In the genomic region with DNA sequence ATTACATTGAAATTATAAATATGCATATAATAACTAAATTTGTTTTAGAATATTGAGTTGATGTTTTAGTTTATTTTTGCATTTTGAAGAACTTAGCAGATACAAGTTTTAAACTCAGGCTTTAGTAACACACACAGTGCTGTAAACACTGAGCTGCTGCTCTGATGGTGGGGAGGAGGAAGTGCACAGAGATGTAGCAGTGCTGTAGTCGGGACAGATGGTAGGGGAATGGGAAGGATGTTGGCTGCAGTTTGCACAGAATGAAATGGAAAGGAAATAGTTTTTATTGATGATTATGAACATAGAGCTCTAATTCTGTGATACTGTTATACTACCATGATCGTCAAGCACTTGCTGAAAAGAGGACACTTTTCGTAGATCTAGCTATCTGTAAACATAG, we compare ENCODE assay signal across 27 mouse cellular contexts. TPM values are rescaled to one million over a fixed set of nuclear protein-coding genes. Genes with fewer than 3 reads are reported as not detected.
A peak's percentile ranks its signal among the peaks of the same experiment; 100 is the strongest.
DNase-seq lines count a peak whose midpoint lies in the region; ATAC-seq lines count a peak whose summit lies in the region.
"Had no signal": no experiment of that assay in that cellular context is flagged by ENCODE, and none has a peak within 500 bp of the region (broad histone marks: within the 10 kb centered on the region; RNA-seq: fewer than 3 reads in every experiment).

No protein-coding gene starts in this region.

- WGBS in forebrain, embryonic 16.5 days, result 83% methylated on average over 3 of the region's 3 CpGs
- WGBS in forebrain, embryonic 12.5 days, result 85% methylated on average over 3 of the region's 3 CpGs
- WGBS in midbrain, embryonic 13.5 days, result 93% methylated on average over 3 of the region's 3 CpGs

- H3K27ac ChIP-seq in forebrain, embryonic 16.5 days (ENCODE audit: low read length), result no peak overlapping the region
- H3K27ac ChIP-seq in forebrain, embryonic 12.5 days, result no peak overlapping the region
- no peak overlapping the region for H3K27ac ChIP-seq in midbrain, embryonic 13.5 days
- H3K27ac ChIP-seq: embryonic facial prominence, embryonic 12.5 days; embryonic facial prominence, embryonic 15.5 days; hindbrain, embryonic 12.5 days; hindbrain, embryonic 15.5 days had no signal

- H3K9ac ChIP-seq in forebrain, embryonic 16.5 days (replicated peaks; ENCODE audit: low read depth, low read length), result no peak overlapping the region
- no peak overlapping the region for H3K9ac ChIP-seq in forebrain, embryonic 12.5 days
- no peak overlapping the region for H3K9ac ChIP-seq in midbrain, embryonic 13.5 days (replicated peaks)
- H3K9ac ChIP-seq: embryonic facial prominence, embryonic 12.5 days; embryonic facial prominence, embryonic 15.5 days; hindbrain, embryonic 12.5 days; hindbrain, embryonic 15.5 days had no signal

- peaks cover 5% of the 10 kb centered on the region for H3K36me3 ChIP-seq in forebrain, embryonic 16.5 days (ENCODE audit: control insufficient read depth, insufficient read depth)
- peaks cover 32% of the 10 kb centered on the region for H3K36me3 ChIP-seq in forebrain, embryonic 12.5 days (replicated peaks)
- peaks cover 32% of the 10 kb centered on the region for H3K36me3 ChIP-seq in midbrain, embryonic 13.5 days

- no peak overlapping the region for H3K4me2 ChIP-seq in forebrain, embryonic 16.5 days (ENCODE audit: low read length)
- no peak overlapping the region for H3K4me2 ChIP-seq in forebrain, embryonic 12.5 days
- H3K4me2 ChIP-seq in midbrain, embryonic 13.5 days (replicated peaks), result no peak overlapping the region
- H3K4me2 ChIP-seq: embryonic facial prominence, embryonic 12.5 days; embryonic facial prominence, embryonic 15.5 days; heart, embryonic 11.5 days; hindbrain, embryonic 12.5 days; hindbrain, embryonic 15.5 days had no signal

- ATAC-seq in forebrain, embryonic 16.5 days, result peak; percentile 62; the same call in 1 of the 2 replicates
- no peak for ATAC-seq in forebrain, embryonic 12.5 days (ENCODE audit: low FRiP score)
- no peak for ATAC-seq in midbrain, embryonic 13.5 days
- ATAC-seq: Patski had no signal

- H3K4me3 ChIP-seq in forebrain, embryonic 16.5 days (replicated peaks; ENCODE audit: low read length), result no peak overlapping the region
- no peak overlapping the region for H3K4me3 ChIP-seq in forebrain, embryonic 12.5 days (replicated peaks)
- H3K4me3 ChIP-seq in midbrain, embryonic 13.5 days (replicated peaks), result no peak overlapping the region
- H3K4me3 ChIP-seq: embryonic facial prominence, embryonic 12.5 days; embryonic facial prominence, embryonic 15.5 days; hindbrain, embryonic 12.5 days; hindbrain, embryonic 15.5 days had no signal

- no peaks in the 10 kb centered on the region for H3K27me3 ChIP-seq in forebrain, embryonic 16.5 days (replicated peaks; ENCODE audit: control insufficient read depth, insufficient read depth, low read length)
- H3K27me3 ChIP-seq in forebrain, embryonic 12.5 days, result no peaks in the 10 kb centered on the region
- no peaks in the 10 kb centered on the region for H3K27me3 ChIP-seq in midbrain, embryonic 13.5 days
- H3K27me3 ChIP-seq: CH12.LX; embryonic facial prominence, embryonic 12.5 days; embryonic facial prominence, embryonic 15.5 days; hindbrain, embryonic 12.5 days; hindbrain, embryonic 15.5 days; Patski had no signal

- no peaks in the 10 kb centered on the region for H3K9me3 ChIP-seq in forebrain, embryonic 16.5 days (ENCODE audit: control insufficient read depth, low read length)
- H3K9me3 ChIP-seq in forebrain, embryonic 12.5 days, result no peaks in the 10 kb centered on the region
- no peaks in the 10 kb centered on the region for H3K9me3 ChIP-seq in midbrain, embryonic 13.5 days
- H3K9me3 ChIP-seq: embryonic facial prominence, embryonic 12.5 days; embryonic facial prominence, embryonic 15.5 days; G1E; hindbrain, embryonic 12.5 days; hindbrain, embryonic 15.5 days had no signal

- H3K4me1 ChIP-seq in forebrain, embryonic 16.5 days (replicated peaks; ENCODE audit: control insufficient read depth, insufficient read depth, low read length), result no peaks in the 10 kb centered on the region
- no peaks in the 10 kb centered on the region for H3K4me1 ChIP-seq in forebrain, embryonic 12.5 days
- no peaks in the 10 kb centered on the region for H3K4me1 ChIP-seq in midbrain, embryonic 13.5 days (replicated peaks)
- H3K4me1 ChIP-seq: embryonic facial prominence, embryonic 12.5 days; embryonic facial prominence, embryonic 15.5 days; hindbrain, embryonic 12.5 days; hindbrain, embryonic 15.5 days had no signal

- peak; percentile 17 to 59 for DNase-seq in layer of hippocampus, adult 18-20 months (ENCODE audit: low spot score in 2 of 2)
- no peak for DNase-seq in layer of hippocampus, adult 11-12 months (ENCODE audit: low spot score)
- peak; percentile 54 for DNase-seq in layer of hippocampus, adult 9-11 months
- DNase-seq in layer of hippocampus, adult 8-10 months (ENCODE audit: low spot score in 2 of 2), result no peak
- DNase-seq: adrenal gland, postnatal 10 days; adrenal gland, postnatal 36 days; B cell, adult 2 months; cerebellum, adult 11 months; cerebellum, adult 2 months; cerebellum, adult 9-11 months; cerebellum, postnatal 25 days; gastrocnemius, postnatal 10 days; gastrocnemius, postnatal 36 days; heart, adult 11 months had no signal

RNA-seq across cellular contexts. Expression of a gene that starts 18.0 kb away (rescaled TPM):
- 26.0 and 28.8 TPM in 2 replicates for polyA plus RNA-seq in forebrain, embryonic 16.5 days (2015; fragmentation: Nextera tagmentation; extraction: Ambion mirVana)
- polyA plus RNA-seq in forebrain, embryonic 12.5 days (2016; fragmentation: Nextera tagmentation; extraction: Ambion mirVana), result 25.2 and 25.3 TPM in 2 replicates
- total RNA-seq in layer of hippocampus, adult 18-20 months (2021), result 10 to 100 TPM; 22.6 to 23.3 TPM
- total RNA-seq in layer of hippocampus, adult 8-10 months (2022), result 10 to 100 TPM; 23.8 to 25.1 (median 25.0) TPM
- polyA plus RNA-seq in midbrain, embryonic 13.5 days (2015; fragmentation: Nextera tagmentation; extraction: Ambion mirVana), result 23.8 and 27.3 TPM in 2 replicates

RNA-seq across cellular contexts. Expression of a gene that starts 31.9 kb away (rescaled TPM):
- polyA plus RNA-seq in forebrain, embryonic 16.5 days (2015; fragmentation: Nextera tagmentation; extraction: Ambion mirVana), result 82.8 and 96.3 TPM in 2 replicates
- 187 and 194 TPM in 2 replicates for polyA plus RNA-seq in forebrain, embryonic 12.5 days (2016; fragmentation: Nextera tagmentation; extraction: Ambion mirVana)
- total RNA-seq in layer of hippocampus, adult 18-20 months (2021), result 10 to 100 TPM; 13.1 to 14.3 TPM
- 10 to 100 TPM; 12.3 to 15.6 (median 14.2) TPM for total RNA-seq in layer of hippocampus, adult 8-10 months (2022)
- 92.8 and 96.7 TPM in 2 replicates for polyA plus RNA-seq in midbrain, embryonic 13.5 days (2015; fragmentation: Nextera tagmentation; extraction: Ambion mirVana)

RNA-seq across cellular contexts. Expression of a gene that starts 32.1 kb away (rescaled TPM):
- 46.0 and 49.3 TPM in 2 replicates for polyA plus RNA-seq in forebrain, embryonic 16.5 days (2015; fragmentation: Nextera tagmentation; extraction: Ambion mirVana)
- 21.2 and 22.4 TPM in 2 replicates for polyA plus RNA-seq in forebrain, embryonic 12.5 days (2016; fragmentation: Nextera tagmentation; extraction: Ambion mirVana)
- 10 to 100 TPM; 32.3 to 34.7 TPM for total RNA-seq in layer of hippocampus, adult 18-20 months (2021)
- 10 to 100 TPM; 33.2 to 40.9 (median 37.7) TPM for total RNA-seq in layer of hippocampus, adult 8-10 months (2022)
- polyA plus RNA-seq in midbrain, embryonic 13.5 days (2015; fragmentation: Nextera tagmentation; extraction: Ambion mirVana), result 43.1 and 49.5 TPM in 2 replicates

RNA-seq across cellular contexts. Expression of a gene that starts 32.2 kb away (rescaled TPM):
- 24.3 and 29.3 TPM in 2 replicates for polyA plus RNA-seq in forebrain, embryonic 16.5 days (2015; fragmentation: Nextera tagmentation; extraction: Ambion mirVana)
- 18.3 and 21.0 TPM in 2 replicates for polyA plus RNA-seq in forebrain, embryonic 12.5 days (2016; fragmentation: Nextera tagmentation; extraction: Ambion mirVana)
- total RNA-seq in layer of hippocampus, adult 18-20 months (2021), result 1 to 10 TPM; 3.4 to 5.7 TPM
- 1 to 10 TPM; 4.6 to 6.6 (median 5.0) TPM for total RNA-seq in layer of hippocampus, adult 8-10 months (2022)
- polyA plus RNA-seq in midbrain, embryonic 13.5 days (2015; fragmentation: Nextera tagmentation; extraction: Ambion mirVana), result 18.8 and 19.6 TPM in 2 replicates
- total RNA-seq: gastrocnemius, postnatal 10 days; gastrocnemius, postnatal 36 days; heart, postnatal 25 days had no signal
- polyA plus RNA-seq: G1E had no signal

RNA-seq across cellular contexts. Expression of a gene that starts 34.6 kb away (rescaled TPM):
- 0.43 and 0.79 TPM in 2 replicates for polyA plus RNA-seq in forebrain, embryonic 16.5 days (2015; fragmentation: Nextera tagmentation; extraction: Ambion mirVana)
- polyA plus RNA-seq in forebrain, embryonic 12.5 days (2016; fragmentation: Nextera tagmentation; extraction: Ambion mirVana), result 0.10 TPM in 1 of 2 replicates, not detected in the other
- under 1 TPM; 0.32 to 0.38 TPM for total RNA-seq in layer of hippocampus, adult 18-20 months (2021)
- total RNA-seq in layer of hippocampus, adult 8-10 months (2022), result under 1 TPM; 0.45 to 0.87 (median 0.54) TPM
- polyA plus RNA-seq in midbrain, embryonic 13.5 days (2015; fragmentation: Nextera tagmentation; extraction: Ambion mirVana), result 0.20 and 0.39 TPM in 2 replicates
- total RNA-seq: CH12.LX; hematopoietic stem cell, adult 5-6 weeks had no signal
- polyA plus RNA-seq: G1E; heart, embryonic 11.5 days; Patski had no signal

Comparison
In these comparisons a context has a peak if more than half of its experiments do, and no peak if none do; other contexts are left out.
1. DNase-seq: peak in layer of hippocampus, adult 18-20 months (2 of 2) and layer of hippocampus, adult 9-11 months (single experiment); none in layer of hippocampus, adult 11-12 months (single experiment) and layer of hippocampus, adult 8-10 months (0 of 2).